Mouse (Mus musculus): ENCODE data around the gene Rab40b. TPM values are rescaled to one million over a fixed set of nuclear protein-coding genes. Genes with fewer than 3 reads are reported as not detected.
"Not testable (repeated sequence)": the region's sequence is repeated elsewhere in the genome, so short reads cannot be mapped to it uniquely, and the experiment has no call there.

The Rab40b gene
- total RNA-seq, 4 experiments from 2014 or later, result 48.4 to 55.6 (median 50.4) TPM

GRCm38 (mm10) chr11:121368731-121369130, 19.3 kb downstream of the Rab40b start:
- no peak for DNase-seq (ENCODE audit: low spot score in 2 of 2)

DNA sequence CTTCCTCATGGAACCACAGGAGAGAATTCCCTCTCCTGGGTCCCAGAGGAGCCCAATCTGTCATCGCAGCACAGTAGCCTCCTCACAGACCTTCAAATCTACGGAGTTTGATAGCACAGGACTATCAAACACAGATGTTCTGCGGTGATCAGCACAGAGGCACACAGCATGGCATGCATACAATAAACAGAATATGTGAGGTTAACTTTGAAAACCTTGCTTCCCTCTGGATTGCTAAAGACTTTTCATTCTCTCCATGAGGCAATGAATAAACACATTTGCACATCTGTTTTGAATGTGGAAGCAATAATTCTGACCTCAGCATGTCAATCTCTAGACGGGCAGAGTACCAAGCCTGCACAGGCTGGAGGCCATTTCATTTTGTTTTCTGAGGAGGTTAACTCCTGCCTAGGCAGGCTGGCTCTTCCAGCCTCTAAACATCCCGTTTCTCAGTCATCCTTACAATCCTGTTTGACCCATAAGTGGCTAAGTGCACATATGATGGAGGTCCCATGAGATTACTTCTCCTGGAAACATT, 20.8 kb downstream of the Rab40b start:
- no peak for DNase-seq (ENCODE audit: low spot score in 2 of 2)

DNA sequence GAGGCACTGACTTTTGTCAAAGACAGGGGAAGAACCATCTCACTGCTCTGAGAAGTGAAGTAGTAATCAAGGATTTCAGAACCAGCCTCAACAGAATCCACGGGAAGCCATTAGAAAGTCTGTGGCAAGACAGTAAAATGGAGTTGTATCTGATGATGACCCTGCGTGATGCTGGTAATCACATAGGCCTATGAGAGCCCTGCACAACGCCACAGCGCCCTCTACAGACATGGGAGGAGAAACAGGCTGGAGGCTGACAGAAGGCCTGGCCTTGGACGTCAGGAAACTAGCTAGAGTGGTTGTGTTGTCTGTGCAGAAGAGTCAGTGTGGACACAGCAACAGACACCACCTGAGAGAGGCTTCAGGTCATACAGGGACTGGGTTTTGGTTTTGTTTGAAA, 25.8 kb downstream of the Rab40b start:
- DNase-seq (ENCODE audit: low spot score in 2 of 2), result no peak

- peak; percentile 97 to 99 for DNase-seq (ENCODE audit: low spot score in 2 of 2)
Observed at GRCm38 (mm10) chr11:121354091-121354707, 33.9 kb downstream of the Rab40b start, which contains the start of gene Wdr45b. Gene Wdr45b (minus strand): TSS chr11:121354445.

GRCm38 (mm10) chr11:121353326-121354090, 34.5 kb downstream of the Rab40b start:
- DNase-seq (ENCODE audit: low spot score in 2 of 2), result no peak

GRCm38 (mm10) chr11:121348727-121349126, 39.3 kb downstream of the Rab40b start:
- DNase-seq (ENCODE audit: low spot score in 2 of 2), result not testable (repeated sequence)

- no peak for DNase-seq (ENCODE audit: low spot score in 2 of 2)
Observed at GRCm38 (mm10) chr11:121348166-121348565, 39.9 kb downstream of the Rab40b start.

DNA sequence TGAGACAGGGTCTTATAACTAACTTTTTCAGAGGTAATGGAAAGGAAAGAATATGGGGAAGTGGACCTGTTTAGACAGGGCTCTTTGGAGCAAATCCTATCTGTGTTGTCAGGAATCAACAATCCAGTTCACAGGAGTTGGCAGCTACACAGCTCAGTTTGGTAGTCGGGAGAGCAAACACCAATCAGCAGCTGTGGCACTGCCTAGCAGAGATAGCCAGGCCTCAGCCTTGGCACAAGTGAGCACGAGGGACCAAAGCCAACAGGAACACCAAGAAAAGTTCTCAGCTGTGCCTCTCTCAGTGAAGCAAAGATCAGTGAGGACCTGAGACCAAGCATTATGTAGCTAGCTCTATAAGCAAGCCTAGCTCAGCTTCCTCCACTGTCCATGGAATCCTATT, 41.0 kb downstream of the Rab40b start:
- no peak for DNase-seq (ENCODE audit: low spot score in 2 of 2)

DNA sequence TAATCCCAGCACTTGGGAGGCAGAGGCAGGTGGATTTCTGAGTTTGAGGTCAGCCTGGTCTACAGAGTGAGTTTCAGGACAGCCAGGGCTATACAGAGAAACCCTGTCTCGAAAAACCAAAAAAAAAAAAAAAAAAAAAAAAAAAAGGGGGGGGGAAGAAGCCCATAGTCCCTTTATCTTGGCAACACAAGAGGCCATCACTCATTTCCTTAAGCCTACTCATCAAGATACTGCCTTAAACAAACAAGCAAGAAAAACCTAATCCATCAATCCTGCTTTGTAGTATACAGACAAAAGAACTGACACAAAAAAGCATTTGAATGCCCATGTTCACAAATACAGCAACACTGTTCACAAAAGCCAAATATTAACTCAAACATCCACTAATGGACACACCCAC, 45.6 kb downstream of the Rab40b start:
- DNase-seq (ENCODE audit: low spot score in 2 of 2), result not testable (repeated sequence)

DNA sequence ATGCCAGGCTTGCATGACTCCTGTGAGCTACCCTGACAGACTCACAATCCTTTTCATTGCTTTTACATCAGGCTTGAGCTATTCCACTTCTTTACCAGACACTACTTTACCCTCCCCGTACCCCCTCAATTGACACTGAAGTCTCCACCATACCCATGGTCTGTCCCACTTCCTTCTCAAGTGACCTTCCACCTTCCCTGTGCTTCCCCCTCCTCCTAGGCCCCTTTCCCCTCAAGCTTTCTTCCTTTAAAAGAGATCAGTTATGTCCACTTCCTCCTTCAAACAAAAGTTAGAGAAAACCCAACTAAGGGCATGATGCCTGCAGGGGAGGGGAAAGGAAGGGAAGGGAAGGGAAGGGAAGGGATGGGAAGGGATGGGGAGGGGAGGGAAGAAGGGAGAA, 47.8 kb downstream of the Rab40b start:
- DNase-seq (ENCODE audit: low spot score in 2 of 2), result no peak

GRCm38 (mm10) chr11:121339647-121340046, 48.4 kb downstream of the Rab40b start:
- no peak for DNase-seq (ENCODE audit: low spot score in 2 of 2)

- no peak for DNase-seq (ENCODE audit: low spot score in 2 of 2)
Observed at GRCm38 (mm10) chr11:121331641-121332040, 56.4 kb downstream of the Rab40b start.

- DNase-seq (ENCODE audit: low spot score in 2 of 2), result no peak
Observed at GRCm38 (mm10) chr11:121328619-121329018, 59.4 kb downstream of the Rab40b start.

DNA sequence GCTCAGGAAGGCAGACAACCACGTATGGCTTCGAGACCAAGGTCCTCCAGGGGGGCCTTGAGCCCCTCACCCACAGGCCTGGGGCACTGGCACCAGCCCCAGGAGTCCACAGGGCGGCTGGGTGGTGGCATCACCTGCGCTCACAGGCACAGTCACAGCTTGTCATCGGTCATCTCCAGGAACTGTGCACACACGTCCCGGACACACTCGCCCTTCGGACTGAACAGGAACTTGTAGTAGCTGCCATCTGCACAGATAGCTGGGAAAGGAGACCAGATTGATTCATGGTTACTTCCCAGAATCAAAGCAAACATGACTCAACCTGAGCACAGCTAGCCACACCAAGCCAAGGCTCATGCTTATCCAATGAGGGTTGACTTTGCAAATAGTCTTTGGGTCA, 59.8 kb downstream of the Rab40b start:
- no peak for DNase-seq (ENCODE audit: low spot score in 2 of 2)

GRCm38 (mm10) chr11:121326681-121327080, 61.4 kb downstream of the Rab40b start:
- DNase-seq (ENCODE audit: low spot score in 2 of 2), result no peak

DNA sequence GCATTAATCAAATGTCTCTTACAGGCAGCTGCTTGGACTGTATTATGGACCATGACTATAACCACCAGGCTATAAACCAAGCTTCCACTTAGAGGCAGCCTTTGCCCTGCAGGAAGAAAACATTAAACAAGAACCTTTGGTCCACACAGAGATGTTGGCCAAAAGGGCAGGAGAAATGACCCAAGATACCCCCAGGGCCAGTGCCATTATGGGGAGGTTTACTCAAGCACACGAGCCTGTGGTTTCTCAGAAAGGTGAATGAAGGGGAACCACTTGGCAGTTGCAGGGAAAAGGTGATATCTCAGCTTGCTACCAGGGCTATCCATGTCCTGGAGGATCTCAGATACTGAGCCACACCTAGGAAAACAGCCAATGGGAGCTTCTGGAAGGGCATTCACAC, 62.0 kb downstream of the Rab40b start:
- no peak for DNase-seq (ENCODE audit: low spot score in 2 of 2)

DNA sequence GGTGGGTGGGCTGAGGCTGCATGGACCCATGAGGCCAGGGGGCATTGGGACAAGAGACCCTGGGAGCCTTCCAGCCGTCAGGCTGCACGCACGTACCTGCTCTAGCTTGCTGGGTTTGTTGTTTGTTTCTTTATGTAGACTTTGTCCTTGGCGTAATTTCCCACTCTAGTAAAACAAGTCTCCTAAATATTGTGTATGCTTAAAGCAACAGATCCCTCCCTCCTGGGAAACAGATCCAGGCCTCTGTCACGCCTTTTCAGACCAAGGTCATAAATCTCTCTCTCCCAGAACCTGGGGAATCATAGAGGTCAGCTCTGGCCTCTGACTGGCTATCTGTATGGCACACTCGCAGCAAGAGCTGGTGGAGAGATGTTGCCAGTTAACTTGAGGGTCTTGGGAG, 80.3 kb downstream of the Rab40b start:
- DNase-seq (ENCODE audit: low spot score in 2 of 2), result not testable (repeated sequence)

GRCm38 (mm10) chr11:121306608-121307007, 81.4 kb downstream of the Rab40b start:
- DNase-seq (ENCODE audit: low spot score in 2 of 2), result peak in 1 of 2 experiments; percentile 73

Measured in left cerebral cortex, adult 8-10 months (tissue).